Mouse (Mus musculus) kidney, adult 2 months (tissue): ENCODE measurements around the gene Slc25a43. TPM values are rescaled to one million over a fixed set of nuclear protein-coding genes. Genes with fewer than 3 reads are reported as not detected.
A peak's percentile ranks its signal among the peaks of the same experiment; 100 is the strongest.

Experiments
- DNase-seq: peaks from one replicate; pipeline ENCODE4 v3.0.0; 2021
- H3K27ac ChIP-seq: fragments of 200-500 bp; 2 replicates; pipeline ENCODE4 v1.5.1; 2012; ENCODE audit warnings: low read depth, low read length, control low read depth, inconsistent platforms; ENCODE audit not compliant: insufficient read depth
- H3K27me3 ChIP-seq: fragments of 200-500 bp; replicated peaks from 2 replicates; pipeline ENCODE4 v1.6.1; 2012; ENCODE audit warnings: mild to moderate bottlenecking, moderate library complexity, low read length, inconsistent platforms; ENCODE audit not compliant: control insufficient read depth, insufficient read depth
- H3K36me3 ChIP-seq: fragments of 200-500 bp; 2 replicates; pipeline ENCODE4 v1.6.1; 2012; ENCODE audit warnings: mild to moderate bottlenecking, moderate library complexity, low read length, inconsistent platforms; ENCODE audit not compliant: control insufficient read depth, insufficient read depth
- H3K4me1 ChIP-seq: fragments of 200-500 bp; 2 replicates; pipeline ENCODE4 v1.6.1; 2011; ENCODE audit warnings: low read length; ENCODE audit not compliant: control insufficient read depth, insufficient read depth
- H3K4me3 ChIP-seq: fragments of 200-500 bp; 2 replicates; pipeline ENCODE4 v1.5.1; 2011; ENCODE audit warnings: mild to moderate bottlenecking, low read depth, low read length, control low read depth; ENCODE audit not compliant: insufficient read depth
- CTCF ChIP-seq: fragments of 200-500 bp; conservative IDR thresholded peaks from 2 replicates; pipeline ENCODE4 v1.5.1; 2011; ENCODE audit warnings: low read depth, mild to moderate bottlenecking, control low read depth, low read length, moderate library complexity, mixed read lengths; ENCODE audit not compliant: insufficient read depth, insufficient read length
- POLR2A ChIP-seq: fragments of 200-500 bp; IDR thresholded peaks from one replicate; pipeline ENCODE4 v1.6.1; 2011; ENCODE audit warnings: low read depth, low read length, control low read depth
- WGBS: fragments of 180-500 bp; shearing (Covaris S2); methylation state at CpG from one replicate; pipeline ENCODE4 v1.1.7; 2018; 5-methylcytosine and 5-hydroxymethylcytosine counted together
- polyA plus RNA-seq: library from polyadenylated mRNA; depleted of rRNA; stranded (reverse); fragments of >200 nt; gene quantifications from 2 replicates; pipeline ENCODE4 v1.2.3, GENCODE M21; 2012; rRNA removed

The Slc25a43 gene
- polyA plus RNA-seq, 1 experiment, result 0.97 TPM

- peaks cover 14% of the 10 kb centered on the region for H3K4me1 ChIP-seq
- no peaks in the 10 kb centered on the region for H3K36me3 ChIP-seq
- H3K27ac ChIP-seq, result peak overlapping the region; percentile 82
- H3K27me3 ChIP-seq, result no peaks in the 10 kb centered on the region
- TF ChIP-seq POLR2A (no peak), CTCF (no peak)
- H3K4me3 ChIP-seq, result no peak overlapping the region
- DNase-seq, result no peak
- 43% methylated on average over 3 of the region's 4 CpGs for WGBS
Observed at GRCm38 (mm10) chrX:36815439-36815838, 72.0 kb downstream of the Slc25a43 start.

GRCm38 (mm10) chrX:36816368-36816899, 73.0 kb downstream of the Slc25a43 start:
- WGBS, result 34% methylated on average over 8 of the region's 8 CpGs
- no peaks in the 10 kb centered on the region for H3K27me3 ChIP-seq
- no peaks in the 10 kb centered on the region for H3K36me3 ChIP-seq
- peaks cover 14% of the 10 kb centered on the region for H3K4me1 ChIP-seq
- H3K27ac ChIP-seq, result peak overlapping the region; percentile 74
- DNase-seq, result no peak
- no peak overlapping the region for H3K4me3 ChIP-seq
- no peak for TF ChIP-seq POLR2A
- TF ChIP-seq CTCF, result no peak

- Histone ChIP-seq H3K27ac (peak overlapping the region; percentile 74), H3K4me1 (peaks cover 14% of the 10 kb centered on the region), H3K27me3 (no peaks in the 10 kb centered on the region), H3K36me3 (no peaks in the 10 kb centered on the region), H3K4me3 (peak overlapping the region; percentile 36; the same call in 1 of the 2 replicates)
- TF ChIP-seq CTCF (no peak), POLR2A (no peak)
- WGBS, result 12% methylated on average over 10 of the region's 10 CpGs
- no peak for DNase-seq
Observed at GRCm38 (mm10) chrX:36816953-36817441, 73.5 kb downstream of the Slc25a43 start.

GRCm38 (mm10) chrX:36819575-36819974, 76.1 kb downstream of the Slc25a43 start:
- H3K4me1 ChIP-seq, result peaks cover 18% of the 10 kb centered on the region
- no peak overlapping the region for H3K4me3 ChIP-seq
- H3K27ac ChIP-seq, result no peak overlapping the region
- WGBS, result 73% methylated on average over 4 of the region's 4 CpGs
- peak; percentile 54 for DNase-seq
- no peaks in the 10 kb centered on the region for H3K36me3 ChIP-seq
- TF ChIP-seq CTCF, result no peak
- no peak for TF ChIP-seq POLR2A
- no peaks in the 10 kb centered on the region for H3K27me3 ChIP-seq

- Histone ChIP-seq H3K4me3 (no peak overlapping the region), H3K4me1 (peaks cover 20% of the 10 kb centered on the region), H3K27ac (no peak overlapping the region), H3K27me3 (no peaks in the 10 kb centered on the region), H3K36me3 (no peaks in the 10 kb centered on the region)
- WGBS, result 9% methylated on average over 4 of the region's 4 CpGs
- TF ChIP-seq CTCF (peak; percentile 80), POLR2A (no peak)
- peak; percentile 71 for DNase-seq
Observed at GRCm38 (mm10) chrX:36820201-36820600, 76.7 kb downstream of the Slc25a43 start.

- H3K27ac ChIP-seq, result peak overlapping the region; percentile 68
- TF ChIP-seq CTCF (no peak), POLR2A (no peak)
- 52% methylated on average over 10 of the region's 10 CpGs for WGBS
- H3K4me3 ChIP-seq, result no peak overlapping the region
- H3K36me3 ChIP-seq, result no peaks in the 10 kb centered on the region
- H3K27me3 ChIP-seq, result no peaks in the 10 kb centered on the region
- DNase-seq, result peak; percentile 50
- peaks cover 10% of the 10 kb centered on the region; the same call in 1 of the 2 replicates for H3K4me1 ChIP-seq
Observed at GRCm38 (mm10) chrX:36823932-36824711, 80.7 kb downstream of the Slc25a43 start.

GRCm38 (mm10) chrX:36825032-36825431, 81.6 kb downstream of the Slc25a43 start:
- TF ChIP-seq POLR2A, result no peak
- no peak for TF ChIP-seq CTCF
- Histone ChIP-seq H3K27me3 (no peaks in the 10 kb centered on the region), H3K4me1 (peaks cover 7% of the 10 kb centered on the region; the same call in 1 of the 2 replicates), H3K36me3 (no peaks in the 10 kb centered on the region), H3K4me3 (no peak overlapping the region), H3K27ac (peak overlapping the region; percentile 76; the same call in 1 of the 2 replicates)
- DNase-seq, result peak; percentile 87
- WGBS, result 42% methylated on average over 2 of the region's 2 CpGs

Other genes starting within 250 kb of the Slc25a43 start
- gene Pgrmc1, start 145.5 kb upstream of the Slc25a43 start, polyA plus RNA-seq, result 127 and 166 TPM in 2 replicates
- gene Akap17b, start 98.3 kb upstream of the Slc25a43 start, polyA plus RNA-seq, result 0.56 and 0.64 TPM in 2 replicates
- 1,901 and 2,104 TPM in 2 replicates for gene Slc25a5, start 52.0 kb downstream of the Slc25a43 start, polyA plus RNA-seq
- 33.1 and 44.2 TPM in 2 replicates for gene Ube2a, start 130.2 kb downstream of the Slc25a43 start, polyA plus RNA-seq
- 13.6 and 17.8 TPM in 2 replicates for gene C330007P06Rik, start 130.5 kb downstream of the Slc25a43 start, polyA plus RNA-seq
- 0.39 and 0.88 TPM in 2 replicates for gene Nkrf, start 159.2 kb downstream of the Slc25a43 start, polyA plus RNA-seq
- gene Sept6, start 248.1 kb downstream of the Slc25a43 start, polyA plus RNA-seq, result 5.3 and 5.7 TPM in 2 replicates